Mouse (Mus musculus) skeletal muscle tissue, adult 2 months (tissue): ENCODE measurements around the gene Tmcc1.

ENCODE experiments used
- DNase-seq: peaks from one replicate; pipeline ENCODE4 v3.0.0-alpha.2; 2012; ENCODE audit warnings: low read depth, low spot score

Tmcc1 gene

DNA sequence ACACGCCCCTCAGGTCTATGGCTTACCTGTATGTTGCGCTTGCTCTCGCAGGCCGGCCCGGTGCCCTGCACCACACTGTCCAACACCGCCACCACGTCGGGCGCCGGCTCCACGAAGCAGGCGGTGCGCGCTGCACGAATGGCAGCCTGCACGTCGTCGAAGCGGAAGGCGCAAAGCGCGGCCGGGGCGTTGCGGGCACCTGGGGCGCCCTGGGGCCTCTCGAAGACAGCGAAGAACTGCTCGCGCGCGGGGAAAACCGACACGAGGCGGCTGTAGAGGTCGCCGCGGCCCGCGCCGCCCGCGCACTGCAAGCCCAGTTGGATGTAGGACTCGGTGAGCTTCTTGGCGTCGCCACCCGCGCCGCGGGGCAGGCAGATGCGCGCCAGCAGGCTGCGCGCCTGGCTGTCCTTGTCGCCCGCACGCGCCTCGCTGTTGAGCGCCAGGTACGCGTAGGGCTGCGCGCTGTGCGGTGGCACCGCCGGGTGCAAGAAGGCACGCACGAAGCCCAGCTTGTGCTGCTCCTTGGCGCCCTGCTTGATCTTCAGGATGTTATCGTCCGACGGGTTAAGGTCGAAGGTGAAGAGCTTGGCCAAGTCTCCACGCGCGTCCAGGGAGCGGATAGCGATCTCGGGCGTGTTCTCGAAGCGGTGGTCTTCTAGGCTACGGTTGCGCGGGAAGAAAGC is 199.7 kb downstream of the Tmcc1 start:
- DNase-seq, result no peak

DNA sequence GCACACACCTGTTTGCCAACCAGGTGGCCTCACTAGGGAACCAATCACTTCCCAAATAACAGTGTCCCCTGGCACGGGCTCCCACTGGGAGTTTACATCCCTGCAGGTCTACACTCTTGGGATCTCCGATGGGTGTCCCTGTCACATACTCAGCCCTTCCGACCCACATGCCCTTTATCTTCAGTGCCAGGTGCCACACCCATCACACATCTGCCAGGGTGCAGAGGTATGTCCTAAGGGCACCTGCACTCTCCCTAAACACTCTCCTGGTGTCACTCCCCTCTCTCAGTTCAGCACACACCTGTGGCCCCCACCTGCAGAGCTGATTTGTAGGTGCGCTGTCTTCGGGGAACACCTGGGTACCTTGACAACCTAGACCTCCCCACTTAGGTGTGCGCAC is 200.3 kb downstream of the Tmcc1 start:
- DNase-seq, result no peak

DNA sequence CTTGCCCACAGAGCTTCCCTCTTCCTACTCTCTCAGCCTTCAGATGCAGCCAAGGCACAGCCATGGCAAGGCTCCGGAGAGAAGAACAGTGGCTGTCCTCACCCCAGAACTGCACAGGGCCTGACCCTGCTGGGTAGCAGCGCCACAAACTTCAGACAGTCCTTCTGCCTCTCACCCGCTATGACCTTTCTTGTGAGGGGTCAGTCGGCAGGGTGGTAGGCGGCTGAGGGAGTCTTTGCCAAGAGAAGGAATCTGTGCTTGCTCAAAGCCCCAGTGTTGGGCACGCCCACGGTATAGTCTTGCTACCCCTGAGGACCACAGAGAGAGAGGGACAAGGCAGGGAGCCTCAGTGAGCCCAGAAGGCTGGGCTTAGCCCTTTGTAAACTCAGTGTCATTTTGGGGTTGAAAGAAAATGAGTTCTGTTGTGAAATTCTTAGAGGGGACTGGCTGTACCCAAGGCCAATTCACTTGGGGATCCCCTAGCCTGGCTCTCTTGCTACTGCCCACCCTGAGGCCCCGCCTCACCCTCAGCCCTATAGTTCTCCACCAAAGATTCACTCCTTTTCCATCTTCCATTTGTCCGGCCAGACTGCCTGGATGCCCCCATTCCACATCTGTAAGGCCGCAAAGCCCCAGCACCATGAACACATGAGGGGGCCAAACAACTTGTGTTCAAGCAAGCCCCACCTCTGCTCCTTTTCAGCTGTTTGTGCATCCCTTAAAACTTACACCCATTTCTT is 201.2 kb downstream of the Tmcc1 start:
- no peak for DNase-seq

DNA sequence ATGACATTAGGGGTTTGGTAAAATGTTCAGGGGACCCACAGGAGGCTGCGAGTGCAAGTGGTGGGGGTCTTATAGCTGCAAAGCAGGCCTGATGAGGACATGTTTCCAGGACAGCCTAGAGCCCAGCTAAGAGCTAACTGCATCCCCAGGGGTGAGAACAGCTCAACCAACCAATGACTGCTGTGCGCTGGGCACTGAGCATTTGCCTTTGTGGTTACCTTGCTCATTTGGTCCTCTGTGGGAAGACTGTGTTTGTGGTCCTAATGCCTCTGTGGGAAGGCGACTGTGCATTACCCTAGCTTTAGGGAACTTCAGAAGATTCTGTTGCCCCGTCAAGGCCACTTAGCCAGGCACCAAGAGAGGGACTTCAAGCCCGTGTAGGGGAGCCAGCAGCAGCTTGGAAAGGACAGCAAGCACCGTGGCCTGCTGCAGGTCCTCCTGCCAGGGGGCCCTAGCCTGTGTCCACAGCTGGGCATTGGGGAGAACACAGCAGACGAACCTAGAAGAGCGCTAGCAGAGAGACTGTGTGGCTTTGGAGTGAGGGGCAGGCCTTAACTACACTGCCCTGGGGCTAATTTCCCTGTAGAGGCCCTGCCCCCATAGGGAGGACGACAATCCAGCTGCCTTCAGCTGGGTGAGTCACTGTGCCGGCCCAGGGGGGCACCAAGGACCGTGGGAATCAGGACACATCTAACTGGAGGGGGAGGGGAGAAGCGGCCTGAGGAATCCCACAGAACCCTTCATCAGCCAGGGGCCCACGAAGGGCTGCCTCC is 202.0 kb downstream of the Tmcc1 start:
- DNase-seq, result no peak

DNA sequence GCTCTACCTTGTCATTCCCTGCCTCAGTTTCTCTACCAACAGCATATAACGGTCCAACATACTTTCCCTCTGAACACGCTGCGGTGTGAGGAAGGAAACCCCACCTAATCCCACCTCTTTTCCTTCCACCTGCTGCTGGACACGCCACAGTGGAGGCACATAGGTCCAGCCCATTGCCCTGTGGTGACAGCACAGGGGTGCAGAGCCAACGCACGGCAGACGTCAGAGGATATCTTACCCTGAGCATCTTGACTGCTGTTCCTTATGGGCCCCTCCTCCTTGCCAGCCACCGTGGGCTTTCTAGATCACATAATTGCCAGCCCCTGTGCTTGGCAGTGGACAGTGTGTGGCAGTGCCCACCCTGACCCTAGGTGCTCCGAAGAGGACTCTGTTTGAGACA is 202.8 kb downstream of the Tmcc1 start:
- DNase-seq, result no peak

DNA sequence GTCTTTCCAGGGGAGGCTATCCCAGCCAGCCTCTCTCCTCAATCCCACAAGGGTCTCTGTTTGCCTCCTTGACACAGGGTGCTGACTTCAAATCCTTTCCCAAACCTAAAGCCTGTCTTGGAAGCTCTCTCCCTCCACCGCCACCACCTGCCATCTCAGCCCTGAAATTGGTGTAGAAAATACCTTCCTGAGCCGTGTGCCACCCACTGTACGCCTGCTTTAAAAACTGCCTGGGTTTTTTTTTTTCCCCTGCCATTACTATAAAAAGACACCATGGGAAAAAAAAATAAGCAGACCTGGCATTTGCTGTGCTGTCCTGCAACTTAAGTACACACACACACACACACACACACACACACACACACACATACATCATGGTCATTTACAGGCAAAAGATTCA is 203.2 kb downstream of the Tmcc1 start:
- DNase-seq, result no peak

DNA sequence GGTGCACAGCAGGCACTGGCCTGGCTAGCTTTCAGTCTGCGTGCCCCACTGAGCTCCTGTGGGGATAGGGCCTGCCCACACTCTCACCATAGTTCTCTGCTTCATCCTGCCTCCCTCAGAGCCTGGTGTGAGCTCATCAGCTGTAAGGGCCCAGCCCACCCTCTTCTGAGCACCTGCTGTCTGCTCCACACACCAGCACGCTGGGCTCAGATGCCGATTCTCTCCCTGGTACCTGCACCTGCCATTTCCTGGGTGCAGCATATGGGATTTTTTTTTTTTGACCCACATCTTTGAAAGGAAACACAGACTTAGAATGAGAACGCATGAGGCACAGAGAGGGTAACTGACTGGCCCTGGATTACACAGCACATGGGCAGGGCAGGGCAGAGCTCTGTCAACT is 203.7 kb downstream of the Tmcc1 start:
- DNase-seq, result no peak

DNA sequence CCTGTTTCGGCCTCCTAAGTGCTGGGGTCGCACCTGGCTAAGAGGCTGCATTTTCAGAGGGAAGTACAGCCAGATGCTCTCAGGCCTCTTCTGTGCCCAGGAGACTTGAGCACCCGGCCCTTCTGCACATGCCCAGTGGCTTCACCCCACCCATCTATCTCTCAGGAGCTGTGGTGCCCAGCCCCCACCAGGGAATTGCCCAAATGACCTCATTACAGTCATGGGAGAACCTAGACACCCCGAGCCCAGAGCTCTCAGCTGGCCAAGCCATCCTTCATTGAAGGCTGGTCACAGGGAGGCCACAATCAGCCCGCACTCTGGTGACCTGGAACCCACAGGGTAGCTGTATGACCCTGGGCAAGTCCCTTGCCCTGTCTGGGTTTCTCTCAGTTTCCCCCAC is 204.3 kb downstream of the Tmcc1 start:
- no peak for DNase-seq

DNA sequence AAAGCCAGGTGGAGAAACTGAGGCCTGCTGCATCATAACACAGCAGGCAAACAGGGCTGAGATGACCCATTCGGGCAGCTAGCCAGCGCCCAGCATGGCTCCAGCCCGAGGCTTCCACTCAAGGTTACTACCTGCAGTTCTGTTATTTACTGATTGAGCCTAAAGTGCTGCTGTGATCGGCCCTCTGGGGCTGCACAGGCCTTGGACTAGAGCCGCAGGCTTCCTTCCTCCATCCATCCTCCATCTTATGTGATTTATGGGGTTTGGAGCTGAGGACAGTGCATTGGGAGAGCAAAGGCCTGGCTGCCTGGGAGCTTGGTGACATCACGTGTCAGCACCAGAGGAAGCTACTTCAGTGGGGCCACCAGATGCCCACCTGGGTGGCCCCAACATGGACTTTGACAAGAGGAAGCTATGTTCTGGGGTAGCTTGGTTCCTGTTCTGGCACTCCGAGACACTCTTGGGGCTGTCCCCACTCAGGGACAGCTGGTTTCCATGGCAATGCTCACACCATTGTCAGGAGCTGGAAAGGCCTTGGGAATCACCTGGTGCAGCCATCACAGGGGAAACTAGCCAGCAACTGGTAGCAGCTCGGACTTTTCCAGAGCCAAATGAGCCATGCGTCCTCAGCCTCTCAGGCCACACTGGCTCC is 206.1 kb downstream of the Tmcc1 start:
- DNase-seq, result no peak

DNA sequence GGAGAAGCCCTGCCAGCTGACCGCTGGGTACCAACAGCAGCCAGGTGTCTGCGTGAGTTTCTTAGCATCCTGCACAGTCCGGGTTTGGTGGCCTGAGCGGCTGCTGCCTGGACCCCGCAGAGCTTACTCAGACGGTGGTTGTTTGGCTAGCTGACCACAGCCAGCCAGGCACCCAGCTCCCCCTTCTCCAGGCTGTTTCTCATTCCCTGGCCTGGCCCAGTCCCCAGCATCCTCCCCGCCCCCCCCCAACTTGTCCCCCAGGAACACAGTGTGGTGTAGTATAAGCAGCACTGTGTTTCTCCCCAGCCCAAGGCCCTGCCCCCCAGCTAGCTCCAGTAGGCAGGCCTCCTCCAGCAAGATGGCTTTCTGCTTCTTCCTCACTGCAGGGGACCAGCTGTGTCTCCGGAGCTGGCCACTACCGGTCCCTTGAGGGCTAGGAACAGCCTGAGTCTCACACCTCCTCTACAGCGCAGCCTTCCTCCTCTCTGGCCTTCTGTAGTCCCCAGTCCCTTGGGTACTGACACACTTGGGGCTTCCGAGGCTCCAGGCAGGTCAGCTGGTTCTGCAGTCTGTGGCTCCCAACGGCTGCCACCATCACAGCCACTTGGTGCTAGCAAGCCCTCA is 206.7 kb downstream of the Tmcc1 start:
- no peak for DNase-seq

DNA sequence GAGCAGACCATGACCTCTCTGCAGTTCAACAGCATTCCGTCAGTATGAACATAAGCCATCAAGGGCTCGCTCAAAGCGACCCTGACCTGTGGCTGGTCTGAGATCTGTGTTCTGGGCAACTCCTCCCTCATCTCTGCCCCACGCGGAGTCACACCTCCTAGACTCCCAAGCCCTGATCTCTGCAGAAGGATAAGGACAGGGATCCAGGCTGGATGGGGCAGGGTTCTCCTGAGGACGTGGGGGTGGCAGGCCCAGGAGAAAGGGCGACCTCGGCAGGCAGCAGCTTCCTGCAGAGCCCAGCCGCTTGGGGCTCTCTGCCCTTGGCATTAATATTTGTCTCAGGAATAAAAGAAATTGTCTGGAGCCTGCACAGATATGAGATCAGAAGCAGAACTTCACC is 207.7 kb downstream of the Tmcc1 start:
- DNase-seq, result no peak

DNA sequence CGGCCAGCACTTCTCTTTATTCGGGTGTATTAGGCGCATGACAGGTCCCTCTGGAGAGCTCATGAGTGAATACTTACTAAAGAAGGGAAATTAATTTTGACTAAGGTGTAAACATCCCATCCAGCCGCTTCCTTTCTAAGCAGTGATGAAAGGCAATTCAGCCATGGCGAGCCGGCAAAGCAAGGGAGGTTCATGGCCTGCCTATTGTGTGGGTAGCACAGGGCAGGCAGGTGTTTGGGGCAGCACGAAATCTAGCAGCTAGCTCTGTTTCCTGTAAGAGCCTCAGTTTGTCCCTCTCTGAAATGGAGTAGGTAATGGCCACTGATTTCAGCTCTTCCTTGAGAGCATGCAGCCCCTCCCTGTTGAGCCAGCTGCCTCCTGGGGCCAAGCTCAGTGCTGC is 208.7 kb downstream of the Tmcc1 start:
- no peak for DNase-seq

DNA sequence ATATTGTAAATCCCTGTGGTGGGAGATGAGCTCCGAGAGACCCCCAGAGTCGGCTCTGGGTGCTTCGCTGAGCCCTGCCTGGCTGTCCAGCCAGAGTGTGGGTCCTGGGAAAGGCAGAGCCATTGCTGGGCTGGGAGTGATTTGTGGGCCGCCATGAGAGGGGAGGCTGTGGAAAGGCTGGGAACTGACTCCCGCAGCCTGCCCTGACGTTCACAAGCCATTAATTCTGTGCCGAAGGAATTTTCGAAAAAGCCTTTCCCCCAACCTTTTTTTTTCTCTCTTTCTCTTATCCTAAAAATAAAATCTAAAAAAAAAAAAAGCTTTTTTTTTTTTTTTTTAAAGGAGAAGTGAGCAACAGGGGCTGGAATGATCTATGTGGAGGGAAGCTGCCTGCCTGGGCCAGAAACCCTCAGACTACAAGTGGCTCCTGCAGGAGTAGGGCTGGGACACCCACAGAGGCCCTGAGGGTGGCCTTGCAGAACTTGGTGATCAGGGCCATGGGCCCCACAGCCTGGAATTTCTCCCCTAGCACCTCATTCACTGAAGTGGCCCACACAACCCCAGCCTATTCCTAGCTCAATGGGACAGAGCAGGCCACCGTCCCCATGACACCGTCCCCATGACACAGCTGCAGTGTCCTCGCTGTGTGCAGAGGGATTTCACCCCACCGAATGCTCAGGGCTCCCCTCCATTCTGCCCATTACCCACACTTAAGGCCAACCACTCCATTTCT is 209.8 kb downstream of the Tmcc1 start:
- no peak for DNase-seq

DNA sequence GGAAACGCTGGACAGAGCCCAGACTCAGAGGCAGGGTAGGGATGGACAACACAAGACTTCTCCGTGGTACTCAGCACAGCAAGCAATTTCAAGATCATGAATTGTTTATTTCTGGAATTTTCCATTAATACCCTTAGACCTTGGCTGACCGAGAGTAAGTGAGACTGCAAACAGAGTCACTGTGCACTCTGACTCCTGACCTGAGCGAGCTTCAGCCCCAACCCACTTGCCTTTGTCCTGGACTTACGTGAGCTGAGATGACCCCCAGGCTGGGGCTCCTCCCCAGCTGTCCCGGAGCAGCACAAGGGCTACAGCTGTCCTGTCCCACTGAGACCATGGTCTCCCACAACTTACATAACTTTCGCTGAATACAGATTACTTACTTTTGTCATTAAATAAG is 210.4 kb downstream of the Tmcc1 start:
- DNase-seq, result no peak

DNA sequence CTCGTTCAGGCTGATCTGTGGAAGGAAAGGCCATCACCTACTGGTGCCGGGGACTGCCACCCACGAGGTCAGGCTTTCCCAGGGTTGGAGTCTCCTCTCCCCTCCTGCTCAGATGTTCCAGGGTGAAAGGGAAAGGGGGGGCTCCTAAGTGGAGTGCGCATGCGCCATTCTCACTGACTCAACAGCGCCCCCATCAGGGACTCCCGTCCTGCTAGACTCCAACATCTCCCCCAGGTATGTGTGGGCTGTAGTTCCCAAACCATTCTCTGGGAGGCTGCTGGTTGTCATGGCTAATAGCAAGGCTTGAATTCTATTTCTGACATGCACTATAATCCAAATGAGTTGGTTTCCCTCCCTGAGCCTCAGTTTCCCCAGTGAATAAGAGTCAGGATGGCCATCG is 214.7 kb downstream of the Tmcc1 start:
- DNase-seq, result no peak

DNA sequence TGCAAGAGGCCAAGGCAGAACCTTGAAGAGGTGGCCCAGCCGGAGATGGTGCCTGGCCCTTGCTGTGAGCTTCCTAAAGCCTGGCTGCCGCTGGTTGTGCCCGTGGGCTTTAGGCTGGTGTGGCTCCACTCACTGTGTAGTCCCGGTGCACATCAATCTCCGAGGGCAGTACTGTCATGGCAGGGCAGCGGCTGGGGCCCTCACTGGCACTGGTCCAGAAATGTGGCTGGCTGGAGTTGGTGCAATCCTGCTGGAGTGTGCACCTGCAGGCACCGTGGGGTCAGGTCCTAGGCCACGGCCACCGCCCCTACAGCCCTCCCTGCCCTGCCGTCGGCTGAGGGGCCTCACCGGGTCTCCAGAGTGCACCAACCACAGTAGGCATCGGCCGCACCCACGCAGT is 215.5 kb downstream of the Tmcc1 start:
- no peak for DNase-seq

DNA sequence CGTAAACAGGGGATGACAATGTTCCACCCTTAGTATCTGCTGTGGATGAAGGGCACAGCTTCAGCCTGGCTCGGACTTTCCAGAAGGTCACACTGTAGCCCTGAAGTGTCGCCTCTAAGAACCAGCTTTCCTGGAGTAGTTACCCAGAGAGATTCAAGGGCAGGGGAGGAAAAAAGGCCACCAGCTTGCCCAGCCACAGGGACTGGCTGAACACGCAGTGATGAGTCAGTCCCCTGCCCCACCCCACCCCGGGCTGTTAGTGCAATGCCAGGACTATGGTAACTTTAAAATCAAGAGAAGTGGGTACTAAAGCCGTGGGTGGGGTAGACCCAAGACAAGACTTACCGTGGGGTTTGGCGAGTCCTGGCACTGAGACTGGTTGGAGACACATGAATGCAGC is 217.7 kb downstream of the Tmcc1 start:
- DNase-seq, result no peak

DNA sequence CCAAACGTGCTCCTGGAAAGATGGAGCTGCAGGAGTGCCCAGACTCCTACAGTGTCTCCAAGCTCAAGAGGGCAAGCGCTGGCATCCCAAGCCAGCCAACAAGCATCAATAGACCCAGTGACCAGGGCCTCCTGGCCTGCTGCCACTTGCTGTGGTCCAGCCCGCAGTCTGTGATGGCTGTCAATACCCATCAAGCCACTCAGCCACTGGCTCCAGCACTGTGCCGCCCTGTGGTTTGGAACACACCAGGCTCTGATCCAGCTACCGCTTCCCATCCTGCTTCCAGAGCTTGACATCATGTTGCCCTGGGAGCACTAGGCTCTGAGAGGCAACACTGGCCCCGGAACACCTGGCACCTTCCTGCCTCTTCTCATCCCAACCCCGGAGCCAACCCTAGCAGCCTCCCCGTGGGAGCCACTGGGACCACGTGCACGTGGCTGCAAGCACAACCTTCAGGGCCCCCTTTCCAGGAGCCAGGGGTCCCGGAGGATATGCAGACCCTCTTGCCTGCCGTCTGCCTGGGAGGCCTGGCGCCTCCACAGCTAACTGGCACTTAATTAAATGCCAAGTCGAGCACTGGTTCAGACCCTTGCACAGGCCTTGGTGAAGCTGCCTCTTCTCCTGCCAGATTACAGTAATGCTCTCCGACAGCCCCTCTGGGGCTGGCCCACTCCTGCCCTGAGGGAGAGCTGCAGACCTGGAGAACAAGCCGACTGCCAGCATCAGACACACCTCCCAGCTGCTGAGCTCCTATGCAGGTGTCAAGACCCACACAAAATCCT is 219.2 kb downstream of the Tmcc1 start:
- no peak for DNase-seq

DNA sequence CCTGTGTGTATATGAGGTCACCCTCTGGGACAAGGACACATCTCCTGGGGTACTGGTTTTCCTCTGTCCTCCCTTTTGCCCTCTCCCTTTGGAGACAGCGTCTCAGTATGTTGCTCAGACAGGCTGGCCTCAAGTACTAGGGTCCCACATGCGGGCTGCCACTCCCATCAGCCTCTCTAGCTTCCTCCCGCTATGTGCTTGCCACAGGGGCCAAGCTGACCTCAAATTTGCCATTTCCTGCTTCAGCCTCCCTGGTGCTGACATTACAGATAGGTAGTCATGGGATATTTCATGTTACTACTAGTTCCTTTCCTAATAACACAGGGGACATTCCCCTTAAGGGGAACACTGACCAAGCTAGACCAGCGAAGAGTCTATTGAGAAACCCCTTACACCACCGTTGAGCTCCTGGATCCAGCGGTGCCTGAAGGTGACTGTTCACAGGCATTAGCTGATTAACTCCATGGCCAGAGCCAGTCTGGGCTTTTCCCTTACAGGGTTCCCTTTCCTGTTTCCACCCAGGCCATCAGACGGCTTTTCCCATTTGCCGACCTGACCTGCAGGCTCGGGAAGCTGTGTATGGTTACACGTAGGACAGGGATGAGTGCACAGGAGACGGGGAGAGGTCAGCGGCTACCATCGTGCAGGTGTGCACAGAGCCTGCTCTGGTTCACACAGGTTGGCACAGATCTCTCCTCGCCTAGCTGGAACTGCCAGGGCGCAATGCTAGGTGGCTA is 220.0 kb downstream of the Tmcc1 start:
- DNase-seq, result no peak
